Mouse (Mus musculus): ENCODE results near the gene Slc35f4.
"Not testable (repeated sequence)": the region's sequence is repeated elsewhere in the genome, so short reads cannot be mapped to it uniquely, and the experiment has no call there.

The Slc35f4 gene

GRCm38 (mm10) chr14:49300981-49301619 is 224.7 kb downstream of the Slc35f4 start:
- in situ Hi-C loops (cut with MboI; ENCODE audit: low pct_unique_long_range_greater_than_20kb in 1 of 2, low sequenced_read_pairs in 2 of 2, unreplicated experiment in 1 of 2), result no loop called here

GRCm38 (mm10) chr14:49300326-49300725 is 225.5 kb downstream of the Slc35f4 start:
- in situ Hi-C loops (cut with MboI; ENCODE audit: low pct_unique_long_range_greater_than_20kb in 1 of 2, low sequenced_read_pairs in 2 of 2, unreplicated experiment in 1 of 2), result no loop called here

GRCm38 (mm10) chr14:49293802-49294449 is 231.9 kb downstream of the Slc35f4 start:
- in situ Hi-C loops (cut with MboI; ENCODE audit: low pct_unique_long_range_greater_than_20kb in 1 of 2, low sequenced_read_pairs in 2 of 2, unreplicated experiment in 1 of 2), result no loop called here

GRCm38 (mm10) chr14:49290029-49290745 is 235.7 kb downstream of the Slc35f4 start:
- in situ Hi-C loops (cut with MboI; ENCODE audit: low pct_unique_long_range_greater_than_20kb in 1 of 2, low sequenced_read_pairs in 2 of 2, unreplicated experiment in 1 of 2), result no loop called here

- in situ Hi-C loops (cut with MboI; ENCODE audit: low pct_unique_long_range_greater_than_20kb in 1 of 2, low sequenced_read_pairs in 2 of 2, unreplicated experiment in 1 of 2), result no loop called here
These were observed 241.8 kb downstream of the Slc35f4 start for GRCm38 (mm10) chr14:49283784-49284655.

GRCm38 (mm10) chr14:49278880-49279279 is 247.0 kb downstream of the Slc35f4 start:
- in situ Hi-C loops (cut with MboI; ENCODE audit: low pct_unique_long_range_greater_than_20kb in 1 of 2, low sequenced_read_pairs in 2 of 2, unreplicated experiment in 1 of 2), result no loop called here

GRCm38 (mm10) chr14:49278479-49278878 is 247.4 kb downstream of the Slc35f4 start:
- in situ Hi-C loops (cut with MboI; ENCODE audit: low pct_unique_long_range_greater_than_20kb in 1 of 2, low sequenced_read_pairs in 2 of 2, unreplicated experiment in 1 of 2), result not testable (repeated sequence)

GRCm38 (mm10) chr14:49277642-49278041 is 248.2 kb downstream of the Slc35f4 start:
- in situ Hi-C loops (cut with MboI; ENCODE audit: low pct_unique_long_range_greater_than_20kb in 1 of 2, low sequenced_read_pairs in 2 of 2, unreplicated experiment in 1 of 2), result no loop called here

- in situ Hi-C loops (cut with MboI; ENCODE audit: low pct_unique_long_range_greater_than_20kb in 1 of 2, low sequenced_read_pairs in 2 of 2, unreplicated experiment in 1 of 2), result no loop called here
These were observed 250.5 kb downstream of the Slc35f4 start for GRCm38 (mm10) chr14:49275376-49275775.

- in situ Hi-C loops (cut with MboI; ENCODE audit: low pct_unique_long_range_greater_than_20kb in 1 of 2, low sequenced_read_pairs in 2 of 2, unreplicated experiment in 1 of 2), result no loop called here
These were observed 260.4 kb downstream of the Slc35f4 start for GRCm38 (mm10) chr14:49265286-49266002.
